Mouse (Mus musculus): Measurements from ENCODE around the gene Dnmt3c. TPM values are rescaled to one million over a fixed set of nuclear protein-coding genes. Genes with fewer than 3 reads are reported as not detected.

Gene Dnmt3c
- polyA plus RNA-seq, 1 experiment from 2014 or later, result 0.81 TPM

DNA sequence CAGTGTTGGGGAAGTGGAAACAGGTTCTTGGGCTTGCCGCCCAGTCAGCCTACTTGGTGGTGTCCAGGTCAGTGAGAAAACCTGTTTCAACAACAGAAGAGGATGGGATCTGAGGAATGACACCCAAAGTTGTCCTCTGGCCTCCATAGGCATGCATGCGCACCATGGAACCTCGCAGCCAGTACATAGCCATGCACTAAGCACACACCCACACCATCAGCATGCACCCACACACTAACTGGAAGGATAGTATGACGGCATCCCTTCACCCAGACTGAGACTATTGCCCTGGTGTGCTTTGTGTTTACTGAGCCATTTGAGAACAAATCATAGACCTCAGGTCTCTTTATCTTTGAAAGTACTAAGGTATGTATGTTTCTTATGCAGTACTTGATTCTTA is 79.0 kb downstream of the Dnmt3c start:
- ATAC-seq (ENCODE audit: low read depth), result no peak
- no peaks in the 10 kb centered on the region for H3K27me3 ChIP-seq (ENCODE audit: control insufficient read depth, insufficient read depth, low read depth, low read length)
- no peak overlapping the region for H3K9ac ChIP-seq (ENCODE audit: low read depth, low read length)
- H3K27ac ChIP-seq (ENCODE audit: low read length), result no peak overlapping the region
- peaks cover 7% of the 10 kb centered on the region; the same call in 1 of the 2 replicates for H3K36me3 ChIP-seq (ENCODE audit: control insufficient read depth, insufficient read depth)
- H3K9me3 ChIP-seq (replicated peaks; ENCODE audit: control insufficient read depth, low read length), result no peaks in the 10 kb centered on the region
- H3K4me1 ChIP-seq (ENCODE audit: control insufficient read depth, low read depth, low read length), result peaks cover 10% of the 10 kb centered on the region
- no peak overlapping the region for H3K4me3 ChIP-seq (ENCODE audit: low read depth, low read length)
- no peak overlapping the region for H3K4me2 ChIP-seq (ENCODE audit: low read depth, low read length)
- 87% methylated on average over 4 of the region's 4 CpGs for WGBS (ENCODE audit: insufficient replicate concordance)

GRCm38 (mm10) chr2:153778638-153779362 is 82.3 kb downstream of the Dnmt3c start:
- Histone ChIP-seq H3K4me2 (ENCODE audit: low read depth, low read length) (peak overlapping the region; percentile 82), H3K4me3 (ENCODE audit: low read depth, low read length) (peak overlapping the region; percentile 54), H3K4me1 (ENCODE audit: control insufficient read depth, low read depth, low read length) (peaks cover 12% of the 10 kb centered on the region), H3K9me3 (replicated peaks; ENCODE audit: control insufficient read depth, low read length) (no peaks in the 10 kb centered on the region), H3K36me3 (ENCODE audit: control insufficient read depth, insufficient read depth) (no peaks in the 10 kb centered on the region), H3K27me3 (ENCODE audit: control insufficient read depth, insufficient read depth, low read depth, low read length) (no peaks in the 10 kb centered on the region), H3K9ac (ENCODE audit: low read depth, low read length) (peak overlapping the region; percentile 34), H3K27ac (ENCODE audit: low read length) (peak overlapping the region; percentile 21; the same call in 1 of the 2 replicates)
- 11% methylated on average over 24 of the region's 24 CpGs for WGBS (ENCODE audit: insufficient replicate concordance)
- ATAC-seq (ENCODE audit: low read depth), result peak; percentile 87

Other genes with a start within 250 kb of the Dnmt3c start
- gene 4930404H24Rik, start 203.9 kb upstream of the Dnmt3c start, polyA plus RNA-seq (2015; fragmentation: Nextera tagmentation; extraction: Ambion mirVana), result not detected in 2 replicates
- gene Nol4l, start 166.7 kb upstream of the Dnmt3c start, polyA plus RNA-seq (2015; fragmentation: Nextera tagmentation; extraction: Ambion mirVana), result 3.9 and 4.3 TPM in 2 replicates
- gene Commd7, start 63.9 kb upstream of the Dnmt3c start, polyA plus RNA-seq (2015; fragmentation: Nextera tagmentation; extraction: Ambion mirVana), result 24.8 and 25.0 TPM in 2 replicates
- gene Dnmt3b, start 47.2 kb upstream of the Dnmt3c start, polyA plus RNA-seq (2015; fragmentation: Nextera tagmentation; extraction: Ambion mirVana), result 3.3 and 3.8 TPM in 2 replicates
- 91.6 and 102 TPM in 2 replicates for gene Mapre1, start 44.6 kb downstream of the Dnmt3c start, polyA plus RNA-seq (2015; fragmentation: Nextera tagmentation; extraction: Ambion mirVana)
- gene Efcab8, start 83.3 kb downstream of the Dnmt3c start, polyA plus RNA-seq (2015; fragmentation: Nextera tagmentation; extraction: Ambion mirVana), result not detected in 2 replicates
- gene Sun5, start 174.4 kb downstream of the Dnmt3c start, polyA plus RNA-seq (2015; fragmentation: Nextera tagmentation; extraction: Ambion mirVana), result not detected in 2 replicates
- gene Bpifb2, start 178.4 kb downstream of the Dnmt3c start, polyA plus RNA-seq (2015; fragmentation: Nextera tagmentation; extraction: Ambion mirVana), result not detected in 2 replicates
- not detected in 2 replicates for gene Bpifb6, start 203.7 kb downstream of the Dnmt3c start, polyA plus RNA-seq (2015; fragmentation: Nextera tagmentation; extraction: Ambion mirVana)
- gene Bpifb3, start 221.6 kb downstream of the Dnmt3c start, polyA plus RNA-seq (2015; fragmentation: Nextera tagmentation; extraction: Ambion mirVana), result not detected in 2 replicates
- 0.09 TPM in 1 of 2 replicates, not detected in the other for gene Bpifb4, start 241.6 kb downstream of the Dnmt3c start, polyA plus RNA-seq (2015; fragmentation: Nextera tagmentation; extraction: Ambion mirVana)

Measured in liver, embryonic 16.5 days (tissue).